Mouse (Mus musculus) megakaryocyte, embryonic 14.5 days (primary cell): ENCODE measurements around the gene Sh3tc1.

Source experiments
- FLI1 ChIP-seq: IDR thresholded peaks from 2 replicates; pipeline ENCODE4 v1.6.1; 2012; ENCODE audit warnings: low read length, inconsistent platforms, mixed read lengths
- GATA1 ChIP-seq: IDR thresholded peaks from 3 replicates; pipeline ENCODE4 v1.6.1; 2012; ENCODE audit warnings: mixed read lengths, low read length, inconsistent platforms, borderline replicate concordance

- TF ChIP-seq GATA1 = no peak
- TF ChIP-seq FLI1 = no peak
These were observed 68.3 kb downstream of the Sh3tc1 start for GRCm38 (mm10) chr5:35671474-35671891.
